Mouse (Mus musculus): ENCODE results near the gene Hoxc12. TPM values are rescaled to one million over a fixed set of nuclear protein-coding genes. Genes with fewer than 3 reads are reported as not detected.

The Hoxc12 gene
- total and polyA plus RNA-seq, 3 experiments, result not detected

GRCm38 (mm10) chr15:102918611-102919265, 17.8 kb upstream of the Hoxc12 start:
- Histone ChIP-seq H3K27me3 (ENCODE audit: control insufficient read depth in 1 of 2, insufficient read depth in 2 of 2, low read length in 2 of 2) (peaks cover 8 to 25% of the 10 kb centered on the region in 2 experiments), H3K4me1 (ENCODE audit: control insufficient read depth in 1 of 2, insufficient read depth in 2 of 2, low read length in 2 of 2) (no peaks in the 10 kb centered on the region), H3K9me3 (replicated peaks; ENCODE audit: insufficient read depth, low read length) (no peaks in the 10 kb centered on the region), H3K27ac (ENCODE audit: control insufficient read depth, low read depth, low read length) (no peak overlapping the region), H3K4me3 (ENCODE audit: control insufficient read depth in 1 of 2, insufficient read depth in 1 of 2, low read depth in 2 of 2, low read length in 2 of 2) (no peak overlapping the region), H3K79me2 (ENCODE audit: control insufficient read depth, insufficient read depth, low read length, poor library complexity) (no peaks in the 10 kb centered on the region), H3K36me3 (ENCODE audit: control insufficient read depth in 1 of 2, insufficient read depth in 2 of 2, low read length in 2 of 2) (no peaks in the 10 kb centered on the region), H3K9ac (ENCODE audit: control insufficient read depth, low read depth, low read length, poor library complexity, severe bottlenecking) (no peak overlapping the region)
- TF ChIP-seq TCF12 (IDR thresholded peaks at IDR 0.05; ENCODE audit: low read depth, low read length) (no peak), ELF1 (IDR thresholded peaks at IDR 0.05; ENCODE audit: low read depth, low read length) (no peak), ETS1 (IDR thresholded peaks at IDR 0.05; ENCODE audit: low read depth, low read length) (no peak), POLR2AphosphoS2 (IDR thresholded peaks at IDR 0.05; ENCODE audit: low read length) (no peak), USF2 (IDR thresholded peaks at IDR 0.05; ENCODE audit: borderline replicate concordance in 1 of 2, insufficient read depth in 1 of 2, low read depth in 1 of 2, low read length in 2 of 2) (no peak), BHLHE40 (IDR thresholded peaks at IDR 0.05; ENCODE audit: borderline replicate concordance, low read depth, low read length) (no peak), GATA1 (IDR thresholded peaks at IDR 0.05; ENCODE audit: low read depth, low read length) (no peak), E2F4 (IDR thresholded peaks at IDR 0.05; ENCODE audit: borderline replicate concordance, low read depth, low read length) (no peak)
- no peak for DNase-seq (ENCODE audit: low read depth, low spot score)

- Histone ChIP-seq H3K4me3 (ENCODE audit: control insufficient read depth in 1 of 2, insufficient read depth in 1 of 2, low read depth in 2 of 2, low read length in 2 of 2) (no peak overlapping the region), H3K9me3 (replicated peaks; ENCODE audit: insufficient read depth, low read length) (no peaks in the 10 kb centered on the region), H3K4me1 (ENCODE audit: control insufficient read depth in 1 of 2, insufficient read depth in 2 of 2, low read length in 2 of 2) (no peaks in the 10 kb centered on the region), H3K9ac (ENCODE audit: control insufficient read depth, low read depth, low read length, poor library complexity, severe bottlenecking) (no peak overlapping the region), H3K27me3 (ENCODE audit: control insufficient read depth in 1 of 2, insufficient read depth in 2 of 2, low read length in 2 of 2) (peaks cover 8 to 21% of the 10 kb centered on the region in 2 experiments), H3K36me3 (ENCODE audit: control insufficient read depth in 1 of 2, insufficient read depth in 2 of 2, low read length in 2 of 2) (no peaks in the 10 kb centered on the region), H3K27ac (ENCODE audit: control insufficient read depth, low read depth, low read length) (no peak overlapping the region), H3K79me2 (ENCODE audit: control insufficient read depth, insufficient read depth, low read length, poor library complexity) (no peaks in the 10 kb centered on the region)
- no peak for DNase-seq (ENCODE audit: low read depth, low spot score)
- TF ChIP-seq MAFK (IDR thresholded peaks at IDR 0.05; ENCODE audit: borderline replicate concordance, low read depth, low read length) (no peak), E2F4 (IDR thresholded peaks at IDR 0.05; ENCODE audit: borderline replicate concordance, low read depth, low read length) (no peak), HCFC1 (IDR thresholded peaks at IDR 0.05; ENCODE audit: low read depth, low read length) (no peak), JUND (IDR thresholded peaks at IDR 0.05; ENCODE audit: low read depth, low read length) (no peak), USF2 (IDR thresholded peaks at IDR 0.05; ENCODE audit: borderline replicate concordance in 1 of 2, insufficient read depth in 1 of 2, low read depth in 1 of 2, low read length in 2 of 2) (no peak), UBTF (IDR thresholded peaks at IDR 0.05; ENCODE audit: borderline replicate concordance, insufficient read depth, low read depth, low read length) (no peak), ETS1 (IDR thresholded peaks at IDR 0.05; ENCODE audit: low read depth, low read length) (no peak), NELFE (IDR thresholded peaks at IDR 0.05; ENCODE audit: low read depth, low read length) (no peak), ELF1 (IDR thresholded peaks at IDR 0.05; ENCODE audit: low read depth, low read length) (no peak), RCOR1 (IDR thresholded peaks at IDR 0.05; ENCODE audit: low read depth, low read length) (no peak), TCF12 (IDR thresholded peaks at IDR 0.05; ENCODE audit: low read depth, low read length) (no peak), ZKSCAN1 (IDR thresholded peaks at IDR 0.05; ENCODE audit: low read depth, low read length) (no peak), MXI1 (IDR thresholded peaks at IDR 0.05; ENCODE audit: low read depth, low read length) (no peak), KAT2A (conservative IDR thresholded peaks at IDR 0.05; ENCODE audit: low read depth, low read length) (no peak), MAZ (IDR thresholded peaks at IDR 0.05; ENCODE audit: low read depth, low read length) (no peak)
These were observed 17.0 kb upstream of the Hoxc12 start for GRCm38 (mm10) chr15:102919336-102920180.

Measured in MEL (cell line).